Mouse (Mus musculus) bone marrow, adult 2 months (tissue): Measurements from ENCODE around the gene Sult6b2.

Source experiments
- CTCF ChIP-seq: fragments of 200-500 bp; IDR thresholded peaks from 2 replicates; pipeline ENCODE4 v1.5.1; 2011; ENCODE audit warnings: low read length, control low read depth; ENCODE audit not compliant: control insufficient read depth, insufficient read depth
- POLR2A ChIP-seq: fragments of 200-500 bp; IDR thresholded peaks from 2 replicates; pipeline ENCODE4 v1.6.1; 2011; ENCODE audit warnings: low read depth, mild to moderate bottlenecking, control low read depth, low read length, borderline replicate concordance; ENCODE audit not compliant: control insufficient read depth

- TF ChIP-seq POLR2A (no peak), CTCF (no peak)
Measured at GRCm38 (mm10) chr6:142764933-142765332, 39.4 kb downstream of the Sult6b2 start.
